Mouse (Mus musculus): Measurements from ENCODE around the gene Homer1. TPM values are rescaled to one million over a fixed set of nuclear protein-coding genes. Genes with fewer than 3 reads are reported as not detected.

The Homer1 gene
- polyA plus RNA-seq, 1 experiment = 3.4 TPM

GRCm38 (mm10) chr13:93380399-93381063 is 81.1 kb downstream of the Homer1 start:
- no peak overlapping the region for H3K4me3 ChIP-seq (ENCODE audit: low read depth, low read length)
- 94% methylated on average over 8 of the region's 8 CpGs for WGBS
- no peaks in the 10 kb centered on the region; the same call in 1 of the 2 replicates for H3K4me1 ChIP-seq (ENCODE audit: control insufficient read depth, insufficient read depth, insufficient read length, low read length)
- TF ChIP-seq CTCF (IDR thresholded peaks at IDR 0.05; ENCODE audit: extremely low read depth, insufficient read length, insufficient replicate concordance, low read depth, low read length) (no peak), POLR2A (IDR thresholded peaks at IDR 0.05; ENCODE audit: low read depth, low read length) (no peak)
- H3K27me3 ChIP-seq (ENCODE audit: control insufficient read depth, insufficient read depth, low read length) = no peaks in the 10 kb centered on the region
- no peak overlapping the region for H3K27ac ChIP-seq (ENCODE audit: insufficient read depth, low read depth, low read length)
- H3K36me3 ChIP-seq (ENCODE audit: control insufficient read depth, insufficient read depth, low read length) = no peaks in the 10 kb centered on the region

GRCm38 (mm10) chr13:93381301-93381700 is 81.9 kb downstream of the Homer1 start:
- H3K27ac ChIP-seq (ENCODE audit: insufficient read depth, low read depth, low read length) = no peak overlapping the region
- no peak overlapping the region for H3K4me3 ChIP-seq (ENCODE audit: low read depth, low read length)
- no peaks in the 10 kb centered on the region for H3K36me3 ChIP-seq (ENCODE audit: control insufficient read depth, insufficient read depth, low read length)
- WGBS = 51% methylated on average over 1 of the region's 1 CpGs
- peaks cover 2% of the 10 kb centered on the region; the same call in 1 of the 2 replicates for H3K4me1 ChIP-seq (ENCODE audit: control insufficient read depth, insufficient read depth, insufficient read length, low read length)
- H3K27me3 ChIP-seq (ENCODE audit: control insufficient read depth, insufficient read depth, low read length) = no peaks in the 10 kb centered on the region
- no peak for TF ChIP-seq CTCF (IDR thresholded peaks at IDR 0.05; ENCODE audit: extremely low read depth, insufficient read length, insufficient replicate concordance, low read depth, low read length)

GRCm38 (mm10) chr13:93383092-93383491 is 83.7 kb downstream of the Homer1 start:
- TF ChIP-seq CTCF (IDR thresholded peaks at IDR 0.05; ENCODE audit: extremely low read depth, insufficient read length, insufficient replicate concordance, low read depth, low read length) (no peak), POLR2A (IDR thresholded peaks at IDR 0.05; ENCODE audit: low read depth, low read length) (no peak)
- Histone ChIP-seq H3K4me1 (ENCODE audit: control insufficient read depth, insufficient read depth, insufficient read length, low read length) (peaks cover 2% of the 10 kb centered on the region; the same call in 1 of the 2 replicates), H3K36me3 (ENCODE audit: control insufficient read depth, insufficient read depth, low read length) (no peaks in the 10 kb centered on the region), H3K27me3 (ENCODE audit: control insufficient read depth, insufficient read depth, low read length) (no peaks in the 10 kb centered on the region), H3K27ac (ENCODE audit: insufficient read depth, low read depth, low read length) (no peak overlapping the region), H3K4me3 (ENCODE audit: low read depth, low read length) (no peak overlapping the region)
- 94% methylated on average over 5 of the region's 5 CpGs for WGBS

GRCm38 (mm10) chr13:93383620-93384019 is 84.2 kb downstream of the Homer1 start:
- H3K36me3 ChIP-seq (ENCODE audit: control insufficient read depth, insufficient read depth, low read length) = no peaks in the 10 kb centered on the region
- H3K27me3 ChIP-seq (ENCODE audit: control insufficient read depth, insufficient read depth, low read length) = no peaks in the 10 kb centered on the region
- H3K4me1 ChIP-seq (ENCODE audit: control insufficient read depth, insufficient read depth, insufficient read length, low read length) = peaks cover 2% of the 10 kb centered on the region; the same call in 1 of the 2 replicates
- no peak overlapping the region for H3K27ac ChIP-seq (ENCODE audit: insufficient read depth, low read depth, low read length)
- no peak for TF ChIP-seq CTCF (IDR thresholded peaks at IDR 0.05; ENCODE audit: extremely low read depth, insufficient read length, insufficient replicate concordance, low read depth, low read length)
- no peak for TF ChIP-seq POLR2A (IDR thresholded peaks at IDR 0.05; ENCODE audit: low read depth, low read length)
- 92% methylated on average over 2 of the region's 2 CpGs for WGBS
- H3K4me3 ChIP-seq (ENCODE audit: low read depth, low read length) = no peak overlapping the region

GRCm38 (mm10) chr13:93384481-93384880 is 85.0 kb downstream of the Homer1 start:
- WGBS = 94% methylated on average over 1 of the region's 1 CpGs
- no peak overlapping the region for H3K4me3 ChIP-seq (ENCODE audit: low read depth, low read length)
- H3K4me1 ChIP-seq (ENCODE audit: control insufficient read depth, insufficient read depth, insufficient read length, low read length) = peaks cover 2% of the 10 kb centered on the region; the same call in 1 of the 2 replicates
- H3K36me3 ChIP-seq (ENCODE audit: control insufficient read depth, insufficient read depth, low read length) = no peaks in the 10 kb centered on the region
- H3K27ac ChIP-seq (ENCODE audit: insufficient read depth, low read depth, low read length) = no peak overlapping the region
- TF ChIP-seq POLR2A (IDR thresholded peaks at IDR 0.05; ENCODE audit: low read depth, low read length) (no peak), CTCF (IDR thresholded peaks at IDR 0.05; ENCODE audit: extremely low read depth, insufficient read length, insufficient replicate concordance, low read depth, low read length) (no peak)
- H3K27me3 ChIP-seq (ENCODE audit: control insufficient read depth, insufficient read depth, low read length) = no peaks in the 10 kb centered on the region

- no peak for TF ChIP-seq CTCF (IDR thresholded peaks at IDR 0.05; ENCODE audit: extremely low read depth, insufficient read length, insufficient replicate concordance, low read depth, low read length)
- TF ChIP-seq POLR2A (IDR thresholded peaks at IDR 0.05; ENCODE audit: low read depth, low read length) = no peak
- Histone ChIP-seq H3K27me3 (ENCODE audit: control insufficient read depth, insufficient read depth, low read length) (no peaks in the 10 kb centered on the region), H3K27ac (ENCODE audit: insufficient read depth, low read depth, low read length) (no peak overlapping the region), H3K4me3 (ENCODE audit: low read depth, low read length) (no peak overlapping the region), H3K36me3 (ENCODE audit: control insufficient read depth, insufficient read depth, low read length) (no peaks in the 10 kb centered on the region), H3K4me1 (ENCODE audit: control insufficient read depth, insufficient read depth, insufficient read length, low read length) (peaks cover 2% of the 10 kb centered on the region; the same call in 1 of the 2 replicates)
- WGBS = 82% methylated on average over 1 of the region's 1 CpGs
These were observed 85.7 kb downstream of the Homer1 start for GRCm38 (mm10) chr13:93385147-93385546.

GRCm38 (mm10) chr13:93387440-93387839 is 88.0 kb downstream of the Homer1 start:
- 90% methylated on average over 5 of the region's 5 CpGs for WGBS
- TF ChIP-seq POLR2A (IDR thresholded peaks at IDR 0.05; ENCODE audit: low read depth, low read length) (no peak), CTCF (IDR thresholded peaks at IDR 0.05; ENCODE audit: extremely low read depth, insufficient read length, insufficient replicate concordance, low read depth, low read length) (no peak)

More at GRCm38 (mm10) chr13:93387440-93387839, 88.0 kb downstream of the Homer1 start:
- no peaks in the 10 kb centered on the region for H3K27me3 ChIP-seq (ENCODE audit: control insufficient read depth, insufficient read depth, low read length)
- no peak overlapping the region for H3K27ac ChIP-seq (ENCODE audit: insufficient read depth, low read depth, low read length)
- H3K36me3 ChIP-seq (ENCODE audit: control insufficient read depth, insufficient read depth, low read length) = peaks cover 2% of the 10 kb centered on the region
- H3K4me3 ChIP-seq (ENCODE audit: low read depth, low read length) = no peak overlapping the region
- peaks cover 2% of the 10 kb centered on the region; the same call in 1 of the 2 replicates for H3K4me1 ChIP-seq (ENCODE audit: control insufficient read depth, insufficient read depth, insufficient read length, low read length)
